Mouse (Mus musculus): Measurements from ENCODE around the gene Cyp2e1. TPM values are rescaled to one million over a fixed set of nuclear protein-coding genes. Genes with fewer than 3 reads are reported as not detected.

Gene Cyp2e1
- polyA plus RNA-seq (2014; fragmentation: Nextera tagmentation; extraction: Ambion mirVana), result 0.09 TPM in 1 of 2 replicates, not detected in the other

- H3K36me3 ChIP-seq (ENCODE audit: insufficient read depth), result no peaks in the 10 kb centered on the region
- TF ChIP-seq CTCF (IDR thresholded peaks at IDR 0.05; ENCODE audit: low read depth), result no peak
- H3K27ac ChIP-seq (ENCODE audit: low read depth), result no peak within 1 kb of the TSS
- H3K4me3 ChIP-seq (ENCODE audit: low read depth, low read length), result no peak within 1 kb of the TSS
- no peak within 1 kb of the TSS for H3K4me2 ChIP-seq
- H3K9ac ChIP-seq, result no peak within 1 kb of the TSS
- ATAC-seq (ENCODE audit: insufficient read depth) (no peak), DNase-seq (no peak)
- no peaks in the 10 kb centered on the region for H3K9me3 ChIP-seq (ENCODE audit: low read depth, low read length)
- WGBS, result 84% methylated on average over 7 of the region's 7 CpGs
- no peaks in the 10 kb centered on the region for H3K4me1 ChIP-seq (ENCODE audit: insufficient read depth)
- no peaks in the 10 kb centered on the region for H3K27me3 ChIP-seq (ENCODE audit: insufficient read depth, low read length)
Measured at GRCm38 (mm10) chr7:140763447-140764020, at the start of gene Cyp2e1. Gene Cyp2e1, plus strand, starts transcription at chr7:140763739.

- Histone ChIP-seq H3K9ac (no peak overlapping the region), H3K36me3 (ENCODE audit: insufficient read depth) (no peaks in the 10 kb centered on the region), H3K4me1 (ENCODE audit: insufficient read depth) (no peaks in the 10 kb centered on the region), H3K27me3 (ENCODE audit: insufficient read depth, low read length) (no peaks in the 10 kb centered on the region), H3K9me3 (ENCODE audit: low read depth, low read length) (no peaks in the 10 kb centered on the region), H3K4me2 (no peak overlapping the region), H3K27ac (ENCODE audit: low read depth) (no peak overlapping the region), H3K4me3 (ENCODE audit: low read depth, low read length) (no peak overlapping the region)
- ATAC-seq (ENCODE audit: insufficient read depth), result no peak
- DNase-seq, result no peak
- TF ChIP-seq CTCF (IDR thresholded peaks at IDR 0.05; ENCODE audit: low read depth), result no peak
- WGBS, result 73% methylated on average over 7 of the region's 7 CpGs
Measured at GRCm38 (mm10) chr7:140717155-140718055, 46.1 kb upstream of the Cyp2e1 start.

GRCm38 (mm10) chr7:140721095-140721494 is 42.4 kb upstream of the Cyp2e1 start:
- DNase-seq (no peak), ATAC-seq (ENCODE audit: insufficient read depth) (no peak)
- Histone ChIP-seq H3K27ac (ENCODE audit: low read depth) (no peak overlapping the region), H3K4me1 (ENCODE audit: insufficient read depth) (no peaks in the 10 kb centered on the region), H3K4me2 (no peak overlapping the region), H3K4me3 (ENCODE audit: low read depth, low read length) (no peak overlapping the region), H3K36me3 (ENCODE audit: insufficient read depth) (no peaks in the 10 kb centered on the region), H3K9ac (no peak overlapping the region), H3K27me3 (ENCODE audit: insufficient read depth, low read length) (no peaks in the 10 kb centered on the region), H3K9me3 (ENCODE audit: low read depth, low read length) (no peaks in the 10 kb centered on the region)
- TF ChIP-seq CTCF (IDR thresholded peaks at IDR 0.05; ENCODE audit: low read depth), result no peak
- 53% methylated on average over 6 of the region's 6 CpGs for WGBS

GRCm38 (mm10) chr7:140725558-140725957 is 38.0 kb upstream of the Cyp2e1 start:
- Histone ChIP-seq H3K9ac (no peak overlapping the region), H3K4me2 (no peak overlapping the region), H3K27me3 (ENCODE audit: insufficient read depth, low read length) (no peaks in the 10 kb centered on the region), H3K4me1 (ENCODE audit: insufficient read depth) (no peaks in the 10 kb centered on the region), H3K27ac (ENCODE audit: low read depth) (no peak overlapping the region), H3K9me3 (ENCODE audit: low read depth, low read length) (no peaks in the 10 kb centered on the region), H3K36me3 (ENCODE audit: insufficient read depth) (no peaks in the 10 kb centered on the region), H3K4me3 (ENCODE audit: low read depth, low read length) (no peak overlapping the region)
- TF ChIP-seq CTCF (IDR thresholded peaks at IDR 0.05; ENCODE audit: low read depth), result no peak
- ATAC-seq (ENCODE audit: insufficient read depth) (no peak), DNase-seq (no peak)

- peak; percentile 17 for DNase-seq
- 75% methylated on average over 2 of the region's 2 CpGs for WGBS
Measured at GRCm38 (mm10) chr7:140733162-140733561, 30.4 kb upstream of the Cyp2e1 start.

GRCm38 (mm10) chr7:140747402-140747801 is 16.1 kb upstream of the Cyp2e1 start:
- H3K4me2 ChIP-seq, result no peak overlapping the region
- no peak overlapping the region for H3K9ac ChIP-seq

More at GRCm38 (mm10) chr7:140733162-140733561, 30.4 kb upstream of the Cyp2e1 start:
- Histone ChIP-seq H3K9me3 (ENCODE audit: low read depth, low read length) (no peaks in the 10 kb centered on the region), H3K27ac (ENCODE audit: low read depth) (no peak overlapping the region), H3K4me2 (no peak overlapping the region), H3K36me3 (ENCODE audit: insufficient read depth) (no peaks in the 10 kb centered on the region), H3K9ac (no peak overlapping the region), H3K4me1 (ENCODE audit: insufficient read depth) (no peaks in the 10 kb centered on the region), H3K27me3 (ENCODE audit: insufficient read depth, low read length) (no peaks in the 10 kb centered on the region), H3K4me3 (ENCODE audit: low read depth, low read length) (no peak overlapping the region)
- no peak for ATAC-seq (ENCODE audit: insufficient read depth)
- TF ChIP-seq CTCF (IDR thresholded peaks at IDR 0.05; ENCODE audit: low read depth), result no peak

GRCm38 (mm10) chr7:140748116-140748826 is 15.3 kb upstream of the Cyp2e1 start:
- ATAC-seq (ENCODE audit: insufficient read depth), result no peak
- 72% methylated on average over 6 of the region's 6 CpGs for WGBS

More at GRCm38 (mm10) chr7:140747402-140747801, 16.1 kb upstream of the Cyp2e1 start:
- Histone ChIP-seq H3K4me3 (ENCODE audit: low read depth, low read length) (no peak overlapping the region), H3K27me3 (ENCODE audit: insufficient read depth, low read length) (no peaks in the 10 kb centered on the region), H3K36me3 (ENCODE audit: insufficient read depth) (no peaks in the 10 kb centered on the region), H3K4me1 (ENCODE audit: insufficient read depth) (no peaks in the 10 kb centered on the region), H3K9me3 (ENCODE audit: low read depth, low read length) (no peaks in the 10 kb centered on the region), H3K27ac (ENCODE audit: low read depth) (no peak overlapping the region)
- ATAC-seq (ENCODE audit: insufficient read depth) (no peak), DNase-seq (no peak)
- 74% methylated on average over 3 of the region's 3 CpGs for WGBS
- no peak for TF ChIP-seq CTCF (IDR thresholded peaks at IDR 0.05; ENCODE audit: low read depth)

More at GRCm38 (mm10) chr7:140748116-140748826, 15.3 kb upstream of the Cyp2e1 start:
- Histone ChIP-seq H3K9me3 (ENCODE audit: low read depth, low read length) (no peaks in the 10 kb centered on the region), H3K36me3 (ENCODE audit: insufficient read depth) (no peaks in the 10 kb centered on the region), H3K4me3 (ENCODE audit: low read depth, low read length) (no peak overlapping the region), H3K9ac (no peak overlapping the region), H3K27me3 (ENCODE audit: insufficient read depth, low read length) (no peaks in the 10 kb centered on the region), H3K27ac (ENCODE audit: low read depth) (no peak overlapping the region), H3K4me1 (ENCODE audit: insufficient read depth) (no peaks in the 10 kb centered on the region), H3K4me2 (no peak overlapping the region)
- TF ChIP-seq CTCF (IDR thresholded peaks at IDR 0.05; ENCODE audit: low read depth), result no peak
- DNase-seq, result no peak

All from lung, embryonic 14.5 days (tissue).